ENCODE assay signal across 8 mouse cellular contexts in the genomic region with DNA sequence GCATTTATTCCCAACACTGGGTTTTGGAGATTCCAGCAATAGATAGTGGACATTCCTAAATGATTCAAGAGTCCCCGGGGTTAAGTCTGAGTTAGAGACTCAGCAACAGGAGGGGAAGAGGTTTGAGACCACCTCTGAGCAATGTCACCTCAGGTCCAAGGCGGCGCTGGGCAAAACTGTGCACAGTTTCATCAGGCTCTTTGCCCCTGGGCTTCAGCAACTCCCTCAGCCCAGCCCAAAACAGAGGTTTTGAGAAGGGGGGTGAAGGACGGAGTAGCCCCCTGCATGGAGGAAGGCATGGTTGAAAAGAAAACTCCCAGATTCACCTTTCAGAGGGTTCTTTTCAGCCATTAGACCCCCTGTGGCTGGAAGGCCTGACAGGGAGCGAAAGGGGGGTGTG. TPM values are rescaled to one million over a fixed set of nuclear protein-coding genes. Genes with fewer than 3 reads are reported as not detected.
DNase-seq lines count a peak whose midpoint lies in the region; ATAC-seq and TF ChIP-seq lines count a peak whose summit lies in the region.

No protein-coding gene starts in this region.

- H3K4me1 ChIP-seq in cerebellum, adult 2 months (ENCODE audit: control insufficient read depth, insufficient read depth, low read length): peaks cover 7% of the 10 kb centered on the region; the same call in 1 of the 2 replicates
- H3K4me1 ChIP-seq in liver, embryonic 12.5 days: peaks cover 69% of the 10 kb centered on the region

- DNase-seq in cerebellum, adult 9-10 months: peak; percentile 37
- DNase-seq in cerebellum, adult 2 months: no peak
- DNase-seq in right cerebral cortex, postnatal 25 days: peak; percentile 2
- no peak for DNase-seq in right cerebral cortex, postnatal 4 days
- no peak for DNase-seq in embryo, embryonic 11 days
- no peak for DNase-seq in cerebellum, adult 9-11 months

- no peak for TF ChIP-seq CTCF in cerebellum, adult 2 months (IDR thresholded peaks at IDR 0.05; ENCODE audit: borderline replicate concordance, insufficient read depth, low read depth, low read length)

- no peak overlapping the region for H3K27ac ChIP-seq in cerebellum, adult 2 months (ENCODE audit: insufficient read depth, low read length)
- peak overlapping the region; percentile 99 for H3K27ac ChIP-seq in liver, embryonic 12.5 days

- no peak overlapping the region for H3K4me3 ChIP-seq in cerebellum, adult 2 months (replicated peaks; ENCODE audit: insufficient read depth, low read depth, low read length)
- H3K4me3 ChIP-seq in liver, embryonic 12.5 days: peak overlapping the region; percentile 78

- peaks cover 81% of the 10 kb centered on the region for H3K36me3 ChIP-seq in liver, embryonic 12.5 days

- H3K9me3 ChIP-seq in liver, embryonic 12.5 days (replicated peaks): no peaks in the 10 kb centered on the region

- ATAC-seq in liver, embryonic 12.5 days: no peak
- ATAC-seq in granulocyte monocyte progenitor cell, adult 5-6 weeks (replicated peaks; ENCODE audit: poor library complexity, severe bottlenecking): no peak

- TF ChIP-seq POLR2A in cerebellum, adult 2 months (IDR thresholded peaks at IDR 0.05; ENCODE audit: borderline replicate concordance, insufficient read depth, low read length): no peak

- WGBS in cerebellum, adult 2 months: 60% methylated on average over 5 of the region's 5 CpGs
- 55% methylated on average over 5 of the region's 5 CpGs for WGBS in liver, embryonic 12.5 days (ENCODE audit: insufficient replicate concordance)

- H3K27me3 ChIP-seq in cerebellum, adult 2 months (ENCODE audit: control insufficient read depth, insufficient read depth, low read length): no peaks in the 10 kb centered on the region
- H3K27me3 ChIP-seq in liver, embryonic 12.5 days (replicated peaks): no peaks in the 10 kb centered on the region

- peak overlapping the region; percentile 95 for H3K9ac ChIP-seq in liver, embryonic 12.5 days

- H3K4me2 ChIP-seq in liver, embryonic 12.5 days: peak overlapping the region; percentile 89

RNA-seq across cellular contexts. Expression of gene Ppox, which starts 1.3 kb away (rescaled TPM):
- polyA plus RNA-seq in cerebellum, adult 2 months (2012; rRNA removed): 76.9 and 81.2 TPM in 2 replicates
- polyA plus RNA-seq in liver, embryonic 12.5 days (2016; fragmentation: Nextera tagmentation; extraction: Ambion mirVana): 199 and 207 TPM in 2 replicates
- 22.5 and 37.6 TPM in 2 replicates for total RNA-seq in granulocyte monocyte progenitor cell, adult 5-6 weeks (2014; fragmentation: Nextera tagmentation)
- 16.8 and 25.3 TPM in 2 replicates for total RNA-seq in granulocyte monocyte progenitor cell, adult 5-6 weeks (2017)

RNA-seq across cellular contexts. Expression of gene Usp21, which starts 8.1 kb away (rescaled TPM):
- 76.6 and 77.5 TPM in 2 replicates for polyA plus RNA-seq in cerebellum, adult 2 months (2012; rRNA removed)
- 36.2 and 38.6 TPM in 2 replicates for polyA plus RNA-seq in liver, embryonic 12.5 days (2016; fragmentation: Nextera tagmentation; extraction: Ambion mirVana)
- 34.7 and 37.6 TPM in 2 replicates for total RNA-seq in granulocyte monocyte progenitor cell, adult 5-6 weeks (2014; fragmentation: Nextera tagmentation)
- 20.0 and 22.8 TPM in 2 replicates for total RNA-seq in granulocyte monocyte progenitor cell, adult 5-6 weeks (2017)

RNA-seq across cellular contexts. Expression of gene B4galt3, which starts 9.6 kb away (rescaled TPM):
- 69.6 and 72.2 TPM in 2 replicates for polyA plus RNA-seq in cerebellum, adult 2 months (2012; rRNA removed)
- polyA plus RNA-seq in liver, embryonic 12.5 days (2016; fragmentation: Nextera tagmentation; extraction: Ambion mirVana): 29.9 and 35.8 TPM in 2 replicates
- total RNA-seq in granulocyte monocyte progenitor cell, adult 5-6 weeks (2014; fragmentation: Nextera tagmentation): 24.7 and 25.6 TPM in 2 replicates
- 14.7 and 19.0 TPM in 2 replicates for total RNA-seq in granulocyte monocyte progenitor cell, adult 5-6 weeks (2017)

RNA-seq across cellular contexts. Expression of gene Ufc1, which starts 15.1 kb away (rescaled TPM):
- 96.4 and 109 TPM in 2 replicates for polyA plus RNA-seq in cerebellum, adult 2 months (2012; rRNA removed)
- polyA plus RNA-seq in liver, embryonic 12.5 days (2016; fragmentation: Nextera tagmentation; extraction: Ambion mirVana): 55.9 and 58.3 TPM in 2 replicates
- 142 and 143 TPM in 2 replicates for total RNA-seq in granulocyte monocyte progenitor cell, adult 5-6 weeks (2014; fragmentation: Nextera tagmentation)
- 108 and 113 TPM in 2 replicates for total RNA-seq in granulocyte monocyte progenitor cell, adult 5-6 weeks (2017)

RNA-seq across cellular contexts. Expression of gene Ndufs2, which starts 28.5 kb away (rescaled TPM):
- 282 and 283 TPM in 2 replicates for polyA plus RNA-seq in cerebellum, adult 2 months (2012; rRNA removed)
- 160 and 167 TPM in 2 replicates for polyA plus RNA-seq in liver, embryonic 12.5 days (2016; fragmentation: Nextera tagmentation; extraction: Ambion mirVana)
- total RNA-seq in granulocyte monocyte progenitor cell, adult 5-6 weeks (2014; fragmentation: Nextera tagmentation): 270 and 271 TPM in 2 replicates
- total RNA-seq in granulocyte monocyte progenitor cell, adult 5-6 weeks (2017): 358 and 391 TPM in 2 replicates

Comparison
In these comparisons a context has a peak if more than half of its experiments do, and no peak if none do; other contexts are left out.
1. DNase-seq: peak in cerebellum, adult 9-10 months (single experiment) and right cerebral cortex, postnatal 25 days (single experiment); none in cerebellum, adult 2 months (0 of 2), right cerebral cortex, postnatal 4 days (single experiment), embryo, embryonic 11 days (single experiment) and cerebellum, adult 9-11 months (single experiment).